Mouse (Mus musculus): ENCODE measurements around the gene Gm9507.
"Not testable (repeated sequence)": the region's sequence is repeated elsewhere in the genome, so short reads cannot be mapped to it uniquely, and the experiment has no call there.

Gene Gm9507

DNA sequence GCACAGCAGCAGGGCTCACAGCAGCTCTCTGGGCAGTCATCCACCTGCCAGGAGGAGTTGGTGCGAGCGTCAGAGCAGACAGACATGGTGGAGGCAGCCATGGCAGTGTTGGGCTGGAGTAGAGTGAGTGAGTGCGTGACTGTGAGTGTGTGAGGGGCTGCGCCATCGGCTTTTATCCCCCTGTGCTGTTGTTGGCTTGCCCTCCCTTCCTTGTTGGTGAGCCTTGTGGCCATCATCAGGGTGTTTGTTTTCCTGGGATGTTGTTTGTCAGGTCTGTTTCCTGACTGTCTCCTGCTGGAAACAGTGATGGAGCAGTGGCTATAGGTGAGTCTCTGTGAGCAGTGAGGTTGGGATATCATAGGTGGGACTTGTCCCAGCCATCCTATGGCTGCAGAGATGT is at the start of gene Gm9507:
Gene Gm9507, minus strand, starts transcription at position 101 of the 400 bp plus-strand sequence.
- in situ Hi-C loops (cut with MboI, MseI) = no loop called here

DNA sequence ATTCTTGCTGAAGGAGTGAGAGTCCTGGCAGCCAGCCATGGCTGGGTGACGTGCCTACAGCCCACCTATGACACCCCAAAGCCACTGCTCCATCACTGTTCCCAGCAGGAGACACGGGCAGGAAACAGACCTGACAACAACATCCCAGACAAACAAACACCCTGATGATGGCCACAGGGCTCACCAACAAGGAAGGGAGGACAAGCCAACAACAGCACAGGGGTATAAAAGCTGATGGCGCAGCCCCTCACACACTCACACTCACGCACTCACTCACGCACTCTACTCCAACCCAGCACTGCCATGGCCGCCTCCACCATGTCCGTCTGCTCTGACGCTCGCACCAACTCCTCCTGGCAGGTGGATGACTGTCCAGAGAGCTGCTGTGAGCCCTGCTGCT is 40.9 kb upstream of the Gm9507 start, which contains the start of gene Gm10318:
Gene Gm10318, plus strand, starts transcription at position 301 of the 400 bp plus-strand sequence.
- in situ Hi-C loops (cut with MboI, MseI) = no loop called here

DNA sequence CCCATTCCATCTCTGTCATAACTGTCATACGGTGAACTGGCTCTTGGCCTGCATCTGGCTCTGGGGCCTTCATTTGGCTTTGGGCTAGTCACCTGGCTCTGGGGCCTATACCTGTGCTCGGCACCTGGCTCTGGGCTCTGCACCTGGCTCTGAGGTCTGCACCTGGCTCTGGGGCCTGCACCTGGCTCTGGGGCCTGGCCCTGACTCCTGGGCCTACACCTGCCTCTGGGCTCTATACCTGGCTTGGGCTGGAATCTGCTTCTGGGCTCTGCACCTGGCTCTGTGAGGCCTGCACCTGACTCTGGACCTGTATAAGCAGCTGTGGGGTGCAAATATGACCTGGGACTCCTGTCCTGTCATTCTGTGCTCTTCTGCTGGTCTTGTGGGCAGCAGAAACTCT is 35.9 kb upstream of the Gm9507 start:
- in situ Hi-C loops (cut with MboI, MseI) = no loop called here

DNA sequence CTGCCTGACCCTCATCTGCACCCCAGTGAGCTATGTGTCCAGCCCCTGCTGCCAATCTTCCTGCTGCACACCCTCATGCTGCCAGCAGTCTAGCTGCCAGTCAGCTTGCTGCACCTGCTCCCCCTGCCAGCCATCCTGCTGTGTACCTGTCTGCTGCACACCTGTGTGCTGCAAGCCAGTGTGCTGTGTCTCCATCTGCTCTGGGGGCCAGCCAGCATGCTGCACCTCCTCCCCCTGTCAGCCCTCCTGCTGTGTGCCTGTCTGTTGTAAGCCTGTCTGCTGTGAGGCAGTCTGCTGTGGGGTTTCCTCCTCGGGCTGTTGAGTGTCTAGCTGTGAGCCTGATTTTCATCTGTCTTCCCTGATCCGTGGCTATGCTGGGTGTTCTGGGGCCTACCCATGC is 35.3 kb upstream of the Gm9507 start:
- in situ Hi-C loops (cut with MboI, MseI) = no loop called here

DNA sequence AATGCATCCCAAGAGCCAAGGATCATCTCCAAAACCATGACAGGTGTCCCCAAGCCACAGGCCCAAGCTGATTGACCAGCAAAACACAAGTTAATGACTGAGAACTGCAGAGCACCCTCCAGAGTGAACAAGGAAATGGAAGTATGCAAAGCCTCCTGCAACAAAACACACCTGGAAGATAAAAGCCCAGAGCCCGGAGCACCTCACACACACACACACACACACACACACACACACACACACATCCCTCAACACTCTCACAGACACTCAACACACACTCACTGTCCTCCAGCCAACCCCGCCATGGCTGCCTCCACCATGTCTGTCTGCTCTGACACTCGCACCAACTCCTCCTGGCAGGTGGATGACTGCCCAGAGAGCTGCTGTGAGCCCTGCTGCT is 34.9 kb upstream of the Gm9507 start, which contains the start of gene Gm36176:
Gene Gm36176, plus strand, starts transcription at position 301 of the 400 bp plus-strand sequence.
- in situ Hi-C loops (cut with MboI, MseI) = no loop called here

DNA sequence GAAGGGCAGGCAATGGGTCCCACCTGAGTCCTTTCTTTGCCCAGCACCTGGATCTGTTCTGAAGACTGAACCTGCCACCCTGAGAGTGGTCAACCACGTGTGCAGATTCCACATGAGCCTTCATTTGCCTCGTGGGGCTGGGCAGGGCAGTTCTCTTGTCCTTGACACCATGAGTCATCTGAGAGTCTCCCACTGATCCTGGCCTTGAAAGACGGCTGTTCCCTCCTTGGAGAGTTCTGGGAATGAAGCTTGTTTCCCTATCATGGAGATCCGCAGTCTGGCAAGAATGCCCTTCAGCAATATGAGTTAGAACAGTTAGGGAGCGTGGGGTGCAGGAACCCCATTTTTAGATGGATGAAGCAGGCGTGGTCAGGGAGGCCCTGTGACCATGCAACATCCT is 27.4 kb upstream of the Gm9507 start:
- in situ Hi-C loops (cut with MboI, MseI) = no loop called here

DNA sequence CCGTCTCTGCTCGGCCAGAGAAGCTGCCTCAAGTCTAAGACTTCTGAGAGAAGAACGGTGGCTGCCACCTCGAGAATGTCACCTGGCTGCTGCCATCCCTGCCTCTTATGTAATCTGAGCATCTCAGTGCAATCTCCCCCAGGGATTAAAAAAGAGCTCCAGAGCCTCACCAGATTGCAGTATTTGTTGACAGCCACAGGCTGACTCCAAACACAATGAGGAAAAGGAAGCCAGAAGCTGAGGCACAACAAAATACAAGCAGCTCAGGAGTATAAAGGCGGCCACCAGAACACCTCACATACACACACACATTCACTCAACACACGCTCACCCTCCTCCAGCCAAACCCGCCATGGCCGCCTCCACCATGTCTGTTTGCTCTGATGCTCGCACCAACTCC is 24.0 kb upstream of the Gm9507 start, which contains the start of gene Krtap10-10:
Gene Krtap10-10, plus strand, starts transcription at position 301 of the 400 bp plus-strand sequence.
- in situ Hi-C loops (cut with MboI, MseI) = no loop called here

DNA sequence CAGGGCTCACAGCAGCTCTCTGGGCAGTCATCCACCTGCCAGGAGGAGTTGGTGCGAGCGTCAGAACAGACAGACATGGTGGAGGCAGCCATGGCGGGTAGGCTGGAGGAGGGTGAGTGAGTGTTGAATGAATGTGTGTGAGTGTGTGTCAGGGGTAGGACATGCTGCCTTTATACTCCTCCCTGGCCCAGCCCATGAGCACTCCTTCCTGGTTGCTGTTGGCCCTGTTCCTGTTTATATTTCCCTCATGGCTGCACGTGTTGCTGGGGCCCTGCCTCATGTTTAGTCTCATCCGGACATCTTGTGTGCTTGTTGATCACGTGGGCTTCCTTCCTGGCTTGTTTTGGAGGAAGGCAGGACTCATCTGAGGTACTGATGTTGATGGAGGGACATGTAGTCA is 15.3 kb upstream of the Gm9507 start, which contains the start of gene Krtap10-4:
Gene Krtap10-4, minus strand, starts transcription at position 145 of the 400 bp plus-strand sequence.
- in situ Hi-C loops (cut with MboI, MseI) = no loop called here

DNA sequence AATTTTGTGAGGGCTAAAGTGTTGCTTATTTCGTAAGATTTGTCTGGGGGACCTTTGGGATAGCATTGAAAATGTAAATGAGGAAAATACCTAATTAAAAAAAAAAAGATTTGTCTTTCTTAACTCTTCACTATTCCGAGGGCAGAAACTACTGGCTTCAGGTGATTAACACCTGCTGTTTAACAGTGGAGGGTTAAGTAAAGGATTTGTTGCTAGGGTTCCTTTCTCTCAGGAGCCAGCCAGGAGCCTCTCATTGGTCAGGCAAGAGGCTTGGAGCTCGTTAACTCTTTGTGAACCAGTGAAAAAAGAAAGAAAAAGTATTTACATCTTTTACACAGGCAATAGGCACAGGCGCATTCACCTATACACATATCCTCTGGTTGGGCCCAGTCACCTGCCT is 7.6 kb upstream of the Gm9507 start:
- in situ Hi-C loops (cut with MboI, MseI) = no loop called here

DNA sequence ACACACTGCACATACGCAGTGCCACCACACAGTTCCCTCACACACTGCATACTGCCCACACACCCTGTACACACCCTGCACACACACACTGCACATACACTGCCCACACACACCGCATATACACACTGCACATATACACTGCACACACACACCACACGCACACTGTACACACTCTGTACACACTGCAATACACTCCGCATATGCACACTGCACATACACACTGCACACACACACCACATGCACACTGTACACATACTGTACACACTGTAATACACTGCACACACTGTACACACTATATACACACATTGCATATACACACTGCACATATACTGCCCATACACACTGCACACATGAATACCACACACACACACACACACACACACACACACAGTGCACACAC is 6.9 kb upstream of the Gm9507 start:
- in situ Hi-C loops (cut with MboI, MseI) = no loop called here

DNA sequence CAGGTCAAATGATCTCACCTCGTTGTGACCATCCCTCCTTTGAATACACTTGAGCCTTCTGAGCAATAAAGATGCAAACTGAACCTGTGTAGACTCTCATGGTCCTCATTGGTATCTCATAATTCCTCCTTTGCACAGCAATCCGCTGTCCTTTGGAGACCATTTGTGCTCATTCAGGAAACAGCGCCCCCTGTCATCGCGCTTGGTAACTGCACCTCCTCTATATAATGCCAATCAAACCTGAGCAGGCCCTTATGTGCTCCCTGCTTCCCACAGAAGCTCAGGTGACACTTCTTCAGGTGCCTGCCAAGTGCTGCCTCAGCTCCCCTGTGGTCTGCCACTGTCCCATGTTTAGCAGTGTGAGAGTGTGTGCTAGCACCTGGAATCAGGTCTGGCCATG is 3.9 kb upstream of the Gm9507 start:
- in situ Hi-C loops (cut with MboI, MseI) = no loop called here

DNA sequence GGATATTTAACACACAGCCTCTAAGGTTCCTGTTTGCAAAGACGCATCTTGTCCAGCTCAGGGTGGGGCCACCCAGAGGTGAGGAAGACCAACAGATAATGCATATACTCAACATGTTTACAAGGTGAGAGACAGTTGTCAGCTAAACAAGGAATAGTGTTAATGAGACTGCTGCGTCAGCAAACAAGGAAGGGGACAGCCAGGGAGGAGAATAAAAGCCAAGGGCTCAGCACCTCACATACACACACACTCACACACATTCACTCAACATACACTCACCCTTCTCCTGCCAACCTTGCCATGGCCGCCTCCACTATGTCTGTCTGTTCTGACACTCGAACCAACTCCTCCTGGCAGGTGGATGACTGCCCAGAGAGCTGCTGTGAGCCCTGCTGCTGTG is 2.7 kb upstream of the Gm9507 start, which contains the start of gene Gm2696:
Gene Gm2696, plus strand, starts transcription at position 301 of the 400 bp plus-strand sequence.
- in situ Hi-C loops (cut with MboI, MseI) = no loop called here

DNA sequence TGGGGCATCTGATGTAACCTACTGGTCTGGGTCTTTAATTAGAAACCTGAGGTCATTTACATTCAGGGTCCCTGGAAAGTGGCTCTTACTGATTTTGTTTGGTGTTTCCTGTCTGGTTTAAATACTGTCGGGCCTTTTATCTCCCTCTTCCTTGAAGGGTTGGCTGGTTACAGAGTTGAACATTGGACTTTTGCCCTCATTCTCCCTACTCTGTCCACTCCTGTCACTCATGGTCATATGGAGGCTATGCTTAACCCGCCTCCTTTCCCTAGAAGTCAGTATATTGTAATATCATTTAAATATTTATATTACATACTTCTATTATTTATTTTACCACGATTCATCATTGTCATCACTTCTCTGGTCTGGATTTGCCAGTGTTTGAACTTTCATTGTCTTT is 7.5 kb downstream of the Gm9507 start:
- in situ Hi-C loops (cut with MboI, MseI) = no loop called here

DNA sequence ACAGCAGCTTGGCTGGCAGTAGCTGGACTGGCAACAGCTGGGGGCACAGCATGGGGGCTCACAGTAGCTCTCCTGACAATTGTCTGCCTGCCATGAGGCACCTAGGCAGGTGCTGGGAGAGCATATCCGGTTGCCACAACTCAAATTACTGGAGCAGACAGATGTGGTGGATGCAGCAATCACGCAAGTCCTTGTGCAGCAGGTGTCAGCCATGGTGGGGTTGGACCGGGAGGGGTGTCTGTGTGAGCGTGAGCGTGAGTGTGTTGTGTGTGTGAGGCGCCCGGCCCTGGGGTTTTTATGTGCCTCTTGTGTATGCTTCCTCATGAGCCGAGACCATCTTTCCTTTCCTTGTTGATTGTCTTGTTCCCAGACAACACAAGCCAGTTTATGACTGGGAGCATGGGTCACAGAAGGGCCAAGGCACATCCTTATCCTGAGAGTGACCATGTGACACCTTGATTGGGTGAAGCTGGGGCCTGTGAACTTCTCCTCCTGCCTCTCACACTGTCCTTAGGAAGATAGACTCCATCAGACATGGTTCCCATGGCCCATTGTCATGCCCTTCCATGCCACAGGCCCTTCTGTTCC is 12.6 kb downstream of the Gm9507 start, which contains the start of gene Gm19668:
Gene Gm19668, minus strand, starts transcription at position 213 of the 588 bp plus-strand sequence.
- in situ Hi-C loops (cut with MboI, MseI) = no loop called here

DNA sequence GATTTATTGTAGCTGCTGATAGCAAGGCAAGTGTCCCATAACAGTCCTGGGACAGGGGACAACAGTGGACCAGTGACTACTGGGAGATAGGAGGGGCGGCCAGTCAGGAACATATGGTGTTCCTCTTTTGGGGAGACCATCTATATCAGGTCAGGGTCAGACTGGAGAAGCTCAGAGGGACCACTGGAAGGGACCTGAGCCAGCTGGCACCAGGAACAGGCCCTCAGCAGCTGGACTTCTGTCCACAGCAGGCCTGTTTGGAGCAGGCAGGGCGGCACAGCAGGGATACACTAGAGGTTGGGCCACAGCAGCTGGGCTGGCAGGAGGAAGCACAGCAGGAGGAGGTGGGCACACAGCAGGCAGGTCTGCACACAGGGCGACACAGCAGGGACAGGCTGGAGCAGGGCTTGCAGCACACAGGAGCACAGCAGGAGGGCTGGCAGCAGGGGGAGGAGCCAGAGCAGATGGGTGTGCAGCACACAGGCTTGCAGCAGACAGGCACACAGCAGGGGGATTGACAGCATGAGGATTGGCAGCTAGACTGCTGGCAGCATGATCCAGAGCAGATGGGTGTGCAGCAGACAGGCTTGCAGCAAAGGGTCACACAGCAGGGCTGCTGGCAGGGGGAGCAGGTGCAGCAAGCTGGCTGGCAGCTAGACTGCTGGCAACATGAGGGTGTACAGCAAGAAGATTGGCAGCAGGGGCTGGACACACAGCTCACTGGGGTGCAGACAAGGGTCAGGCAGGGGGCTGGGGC is 13.3 kb downstream of the Gm9507 start:
- in situ Hi-C loops (cut with MboI, MseI) = not testable (repeated sequence)

DNA sequence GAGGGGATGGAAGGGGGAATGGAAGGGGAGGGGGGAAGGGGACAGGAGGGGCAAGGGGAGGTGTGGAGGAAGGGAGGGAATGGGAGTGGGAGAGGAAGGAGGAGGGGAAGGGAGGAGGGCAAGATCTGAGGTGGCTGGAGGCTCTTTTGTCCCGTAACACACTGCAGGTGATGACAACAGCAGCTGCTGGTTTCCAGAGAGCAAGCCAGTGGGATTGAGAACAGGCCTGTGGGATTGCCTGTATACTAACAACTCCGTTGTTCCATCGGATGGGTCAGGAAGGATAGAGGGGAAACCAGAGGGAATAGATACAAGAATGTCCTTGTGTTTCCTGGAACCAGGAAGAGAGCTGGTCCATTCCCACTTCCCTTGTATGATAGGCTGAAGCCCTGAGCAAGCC is 14.0 kb downstream of the Gm9507 start:
- in situ Hi-C loops (cut with MboI, MseI) = no loop called here

DNA sequence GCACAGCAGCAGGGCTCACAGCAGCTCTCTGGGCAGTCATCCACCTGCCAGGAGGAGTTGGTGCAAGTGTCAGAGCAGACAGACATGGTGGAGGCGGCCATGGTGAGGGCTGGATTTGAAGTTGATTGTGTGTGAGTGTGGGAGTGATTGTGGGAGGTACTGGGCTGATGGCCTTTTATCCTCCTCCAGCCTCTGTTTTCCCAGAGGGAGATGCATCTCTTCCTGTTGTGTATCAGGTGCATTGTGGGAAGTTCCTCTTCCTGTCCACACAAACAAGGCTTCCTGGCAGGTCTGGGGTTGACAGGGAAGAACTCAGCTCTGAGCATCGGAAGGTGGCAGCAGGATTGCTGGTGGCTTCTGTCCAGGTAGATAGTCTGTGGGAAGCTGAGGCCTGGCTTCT is 16.7 kb downstream of the Gm9507 start, which contains the start of gene Gm9639:
Gene Gm9639, minus strand, starts transcription at position 101 of the 400 bp plus-strand sequence.
- in situ Hi-C loops (cut with MboI, MseI) = no loop called here

DNA sequence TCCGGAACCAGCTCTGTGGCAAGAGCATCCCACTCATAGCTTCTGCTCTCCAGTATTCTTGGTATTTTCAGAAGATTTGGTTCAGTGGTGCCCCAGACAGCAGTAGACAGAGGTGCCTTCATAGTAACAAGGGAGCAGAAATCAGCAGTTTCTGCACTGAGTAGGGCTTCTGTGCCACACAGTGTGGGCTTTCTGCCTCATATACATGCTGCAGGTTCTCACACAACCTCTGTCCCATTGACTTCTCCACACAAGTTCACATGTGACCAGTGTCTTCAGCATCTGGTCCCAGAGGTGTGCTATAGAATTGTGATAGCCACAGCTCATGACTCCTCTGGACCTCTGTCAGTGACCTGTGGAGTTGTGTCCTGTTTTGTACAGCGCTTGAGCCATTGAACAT is 23.0 kb downstream of the Gm9507 start:
- in situ Hi-C loops (cut with MboI, MseI) = no loop called here

DNA sequence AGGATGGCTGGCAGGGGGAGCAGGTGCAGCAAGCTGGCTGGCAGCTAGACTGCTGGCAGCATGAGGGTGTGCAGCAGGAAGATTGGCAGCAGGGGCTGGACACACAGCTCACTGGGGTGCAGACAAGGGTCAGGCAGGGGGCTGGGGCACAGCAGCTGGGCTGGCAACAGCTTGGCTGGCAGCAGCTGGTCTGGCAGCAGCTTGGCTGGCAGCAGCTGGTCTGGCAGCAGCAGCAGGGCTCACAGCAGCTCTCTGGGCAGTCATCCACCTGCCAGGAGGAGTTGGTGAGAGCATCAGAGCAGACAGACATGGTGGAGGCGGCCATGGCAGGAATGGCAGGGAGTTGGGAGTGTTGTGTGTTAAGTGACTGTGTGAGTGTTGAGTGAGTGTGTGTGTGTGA is 23.8 kb downstream of the Gm9507 start, which contains the start of gene Gm7137:
Gene Gm7137, minus strand, starts transcription at position 325 of the 400 bp plus-strand sequence.
- in situ Hi-C loops (cut with MboI, MseI) = not testable (repeated sequence)

DNA sequence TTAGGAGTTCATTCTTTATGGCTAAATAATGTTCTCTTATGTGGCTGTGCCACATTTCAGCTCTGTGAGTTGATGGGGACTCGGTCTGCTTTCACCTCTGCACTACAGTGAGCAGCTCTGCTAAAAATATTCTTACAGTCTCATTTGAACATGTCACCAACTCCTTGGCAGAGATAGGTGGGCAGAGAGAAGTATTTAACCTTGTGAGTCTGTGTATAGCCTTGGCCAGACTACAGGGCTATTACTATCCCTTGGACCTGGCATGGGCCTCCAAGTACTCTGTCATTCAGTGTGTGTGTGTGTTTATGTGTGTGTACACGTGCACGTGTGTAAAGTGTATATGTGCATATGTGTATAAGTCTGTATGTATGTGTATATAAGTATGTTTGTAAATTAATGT is 28.2 kb downstream of the Gm9507 start:
- in situ Hi-C loops (cut with MboI, MseI) = not testable (repeated sequence)

DNA sequence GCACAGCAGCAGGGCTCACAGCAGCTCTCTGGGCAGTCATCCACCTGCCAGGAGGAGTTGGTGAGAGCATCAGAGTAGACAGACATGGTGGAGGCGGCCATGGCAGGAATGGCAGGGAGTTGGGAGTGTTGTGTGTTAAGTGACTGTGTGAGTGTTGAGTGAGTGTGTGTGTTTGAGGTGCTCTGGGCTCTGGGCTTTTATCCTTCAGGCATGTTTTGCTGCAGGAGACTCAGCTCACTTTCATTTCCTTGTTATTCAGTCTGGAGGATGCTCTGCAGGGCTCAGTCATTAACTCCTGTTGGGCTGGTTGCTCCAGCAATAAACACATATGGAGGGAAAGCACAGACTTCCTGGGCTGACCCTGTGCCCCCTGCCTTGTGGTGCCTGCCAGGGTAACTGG is 29.2 kb downstream of the Gm9507 start, which contains the start of gene Gm3250:
Gene Gm3250, minus strand, starts transcription at position 101 of the 400 bp plus-strand sequence.
- in situ Hi-C loops (cut with MboI, MseI) = not testable (repeated sequence)

DNA sequence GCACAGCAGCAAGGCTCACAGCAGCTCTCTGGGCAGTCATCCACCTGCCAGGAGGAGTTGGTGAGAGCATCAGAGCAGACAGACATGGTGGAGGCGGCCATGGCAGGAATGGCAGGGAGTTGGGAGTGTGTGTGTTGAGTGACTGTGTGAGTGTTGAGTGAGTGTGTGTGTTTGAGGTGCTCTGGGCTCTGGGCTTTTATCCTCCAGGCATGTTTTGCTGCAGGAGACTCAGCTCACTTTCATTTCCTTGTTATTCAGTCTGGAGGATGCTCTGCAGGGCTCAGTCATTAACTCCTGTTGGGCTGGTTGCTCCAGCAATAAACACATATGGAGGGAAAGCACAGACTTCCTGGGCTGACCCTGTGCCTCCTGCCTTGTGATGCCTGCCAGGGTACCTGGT is 34.8 kb downstream of the Gm9507 start, which contains the start of gene Gm7138:
Gene Gm7138, minus strand, starts transcription at position 101 of the 400 bp plus-strand sequence.
- in situ Hi-C loops (cut with MboI, MseI) = not testable (repeated sequence)

Data from regulatory T cell (primary cell).